Mouse (Mus musculus) hindbrain, postnatal 0 days (tissue): ENCODE results near the gene Topbp1. TPM values are rescaled to one million over a fixed set of nuclear protein-coding genes. Genes with fewer than 3 reads are reported as not detected.
A peak's percentile ranks its signal among the peaks of the same experiment; 100 is the strongest.

Experiments used
- ATAC-seq: fragments of 200-750 bp; cut with Nextera tagmentation; 2 replicates; pipeline ENCODE4 v1.8.0; 2017; ENCODE audit warnings: mild to moderate bottlenecking, moderate TSS enrichment, moderate library complexity
- DNase-seq: peaks from one replicate; pipeline ENCODE4 v3.0.0-alpha.2; 2015; ENCODE audit warnings: low spot score
- H3K27ac ChIP-seq: fragments of 300-500 bp; sonication (generic); 2 replicates; pipeline ENCODE4 v1.5.1; 2014; ENCODE audit warnings: mild to moderate bottlenecking
- H3K27me3 ChIP-seq: fragments of 300-500 bp; sonication (generic); 2 replicates; pipeline ENCODE4 v1.6.1; 2014; ENCODE audit warnings: low read length, mixed read lengths; ENCODE audit not compliant: insufficient read depth
- H3K36me3 ChIP-seq: fragments of 300-500 bp; sonication (generic); 2 replicates; pipeline ENCODE4 v1.6.1; 2014; ENCODE audit warnings: low read length, mixed read lengths; ENCODE audit not compliant: insufficient read depth
- H3K4me1 ChIP-seq: fragments of 300-500 bp; sonication (generic); 2 replicates; pipeline ENCODE4 v1.6.1; 2014; ENCODE audit warnings: antibody characterized with exemption, low read length, mixed read lengths; ENCODE audit not compliant: insufficient read depth
- H3K4me2 ChIP-seq: fragments of 300-500 bp; sonication (generic); 2 replicates; pipeline ENCODE4 v1.6.1; 2014; ENCODE audit warnings: low read depth, mild to moderate bottlenecking, low read length, moderate library complexity, mixed read lengths
- H3K4me3 ChIP-seq: fragments of 300-500 bp; sonication (generic); 2 replicates; pipeline ENCODE4 v1.5.1; 2014; ENCODE audit warnings: low read length
- H3K9ac ChIP-seq: fragments of 300-500 bp; sonication (generic); replicated peaks from 2 replicates; pipeline ENCODE4 v1.6.1; 2014; ENCODE audit warnings: mild to moderate bottlenecking, low read length, moderate library complexity, mixed read lengths
- H3K9me3 ChIP-seq: fragments of 300-500 bp; sonication (generic); 2 replicates; pipeline ENCODE4 v1.6.1; 2016; ENCODE audit warnings: low read length, mixed read lengths
- CTCF ChIP-seq: IDR thresholded peaks from 2 replicates; pipeline ENCODE4 v1.5.1; 2016; ENCODE audit warnings: antibody characterized with exemption, control low read depth, low read depth
- WGBS: fragments of 180-500 bp; shearing (Covaris S2); extraction: QIAGEN DNeasy Blood & Tissue Kit; methylation state at CpG from one replicate; pipeline ENCODE4 v1.1.7; 2014; 5-methylcytosine and 5-hydroxymethylcytosine counted together
- polyA plus RNA-seq: library from polyadenylated mRNA; unstranded; fragments of >200 nt; fragmentation: Nextera tagmentation; extraction: Ambion mirVana; gene quantifications from 2 replicates; pipeline ENCODE4 v1.2.1, GENCODE M21; 2015
- total RNA-seq: library from RNA; depleted of rRNA; stranded (reverse); fragments of >200 nt; gene quantifications from 2 replicates; pipeline ENCODE4 v1.2.3, GENCODE M21; 2014

Gene Topbp1
- total and polyA plus RNA-seq, 2 experiments from 2014 or later = 21.3 to 24.9 TPM

DNA sequence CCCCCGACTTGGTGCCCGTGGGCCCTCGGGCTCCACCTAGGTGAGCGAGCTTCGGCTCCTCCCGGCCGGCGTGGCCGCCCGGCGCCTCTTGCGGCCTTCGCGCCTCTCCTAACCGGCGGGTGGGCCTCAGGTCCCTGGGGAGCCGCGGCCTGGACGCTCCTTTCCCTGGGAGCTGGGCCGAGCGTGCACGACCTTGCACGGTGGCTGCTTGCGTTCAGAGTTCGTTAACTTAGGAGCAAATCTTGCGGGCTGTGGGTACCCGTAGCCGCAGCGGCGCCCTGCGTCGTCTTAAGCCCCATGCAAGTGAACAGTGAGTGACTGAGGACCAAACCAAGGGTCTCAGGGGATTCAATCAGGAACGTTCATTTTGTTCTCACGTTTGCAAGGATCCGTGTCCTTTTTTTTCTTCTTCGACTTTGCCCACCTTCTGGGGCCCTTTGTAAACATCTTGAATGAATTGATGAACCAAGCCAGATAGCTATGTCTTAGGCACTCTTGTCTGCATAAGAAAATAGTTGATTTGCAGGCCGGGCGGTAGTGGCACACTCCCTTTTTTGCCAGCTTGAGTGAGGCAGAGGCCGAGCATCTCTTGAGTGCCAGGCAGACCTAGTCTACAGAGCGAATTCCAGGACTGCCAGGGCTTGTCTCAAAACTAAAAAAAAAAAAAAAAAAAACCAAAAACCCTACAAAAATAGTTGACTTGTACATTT lies 472 bp downstream of the Topbp1 start:
- WGBS = under 1% methylated on average over 38 of the region's 40 CpGs
- ATAC-seq = peak; percentile 80

DNA sequence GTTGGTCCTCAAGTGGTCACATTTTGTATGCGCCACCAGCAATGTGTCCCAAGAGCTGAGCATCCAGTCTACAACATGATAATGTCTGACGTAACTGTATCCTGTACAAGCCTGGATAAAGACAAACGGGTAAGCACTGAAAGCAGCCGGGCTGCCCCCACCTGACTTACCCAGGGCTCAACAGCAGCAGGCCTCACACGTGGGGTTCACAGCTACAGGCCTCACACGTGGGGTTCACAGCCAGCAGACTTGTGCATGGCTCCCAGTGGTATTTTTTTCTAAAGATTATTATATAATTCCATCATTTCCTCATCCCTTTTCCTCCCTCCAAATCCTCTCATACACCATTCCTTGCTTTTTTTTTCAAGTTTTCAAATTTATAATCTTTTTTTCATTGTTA lies 4.8 kb downstream of the Topbp1 start:
- no peaks in the 10 kb centered on the region for H3K27me3 ChIP-seq
- WGBS = 86% methylated on average over 6 of the region's 6 CpGs
- H3K9me3 ChIP-seq = no peaks in the 10 kb centered on the region
- no peak for DNase-seq
- no peak overlapping the region for H3K4me3 ChIP-seq
- H3K4me2 ChIP-seq = no peak overlapping the region
- no peaks in the 10 kb centered on the region for H3K4me1 ChIP-seq
- H3K36me3 ChIP-seq = peaks cover 28% of the 10 kb centered on the region; the same call in 1 of the 2 replicates
- TF ChIP-seq CTCF = no peak
- ATAC-seq = no peak
- H3K27ac ChIP-seq = no peak overlapping the region
- H3K9ac ChIP-seq = no peak overlapping the region

More for the DNA sequence above, 472 bp downstream of the Topbp1 start:
- H3K36me3 ChIP-seq = peaks cover 13% of the 10 kb centered on the region; the same call in 1 of the 2 replicates
- H3K27ac ChIP-seq = peak overlapping the region; percentile 51; the same call in 1 of the 2 replicates
- H3K4me3 ChIP-seq = peak overlapping the region; percentile 91
- DNase-seq = peak; percentile 50
- H3K4me1 ChIP-seq = no peaks in the 10 kb centered on the region
- H3K27me3 ChIP-seq = no peaks in the 10 kb centered on the region
- peak overlapping the region; percentile 71 for H3K9ac ChIP-seq
- TF ChIP-seq CTCF = no peak
- peak overlapping the region; percentile 93 for H3K4me2 ChIP-seq
- no peaks in the 10 kb centered on the region for H3K9me3 ChIP-seq

DNA sequence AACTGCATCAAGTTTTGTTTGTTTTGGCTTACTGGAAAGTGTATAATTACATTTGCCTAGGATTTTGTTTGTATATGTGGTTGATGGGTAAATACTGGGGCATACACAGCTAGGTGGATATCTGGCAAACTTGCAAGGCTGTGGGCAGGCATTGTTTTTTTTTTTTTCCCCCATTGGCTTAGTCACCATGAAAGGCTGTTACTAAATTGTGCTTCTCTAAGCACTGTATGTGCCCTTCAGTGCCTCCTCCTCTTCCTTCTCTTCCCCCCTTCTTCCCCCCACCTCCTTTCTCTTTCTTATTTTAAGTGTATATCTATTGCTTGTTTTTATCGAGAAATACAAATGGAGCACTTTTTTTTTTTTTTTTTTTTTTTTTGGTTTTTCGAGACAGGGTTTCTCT lies 19.7 kb downstream of the Topbp1 start:
- no peak for TF ChIP-seq CTCF
- Histone ChIP-seq H3K4me3 (no peak overlapping the region), H3K9ac (no peak overlapping the region), H3K27ac (no peak overlapping the region), H3K4me1 (no peaks in the 10 kb centered on the region), H3K36me3 (peaks cover 46% of the 10 kb centered on the region), H3K9me3 (no peaks in the 10 kb centered on the region), H3K27me3 (no peaks in the 10 kb centered on the region), H3K4me2 (no peak overlapping the region)
- DNase-seq (no peak), ATAC-seq (no peak)
- WGBS = 100% methylated on average over 1 of the region's 2 CpGs

DNA sequence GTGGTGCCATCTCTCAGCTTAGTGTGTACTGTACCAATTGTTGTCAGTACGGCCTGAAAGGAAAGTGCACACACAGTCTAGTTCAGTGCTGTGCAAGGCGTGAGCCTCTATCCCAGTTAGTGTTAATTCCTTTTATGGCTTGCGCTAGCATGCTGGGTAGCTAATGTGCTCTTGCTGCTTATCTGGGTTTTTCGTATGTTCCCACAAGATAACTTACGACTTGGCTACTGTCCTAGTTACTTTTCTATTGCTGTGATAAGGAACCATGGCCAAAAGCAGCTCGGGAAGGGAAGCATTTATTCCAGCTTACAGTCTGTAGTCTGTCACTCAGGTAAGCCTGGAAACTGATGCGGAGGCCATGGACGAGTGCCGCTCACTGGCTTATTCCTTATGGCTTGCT lies 21.4 kb downstream of the Topbp1 start:
- Histone ChIP-seq H3K9me3 (no peaks in the 10 kb centered on the region), H3K9ac (no peak overlapping the region), H3K4me1 (no peaks in the 10 kb centered on the region), H3K4me3 (no peak overlapping the region), H3K36me3 (peaks cover 42% of the 10 kb centered on the region), H3K4me2 (no peak overlapping the region), H3K27ac (no peak overlapping the region), H3K27me3 (no peaks in the 10 kb centered on the region)
- no peak for DNase-seq
- ATAC-seq = no peak
- 86% methylated on average over 9 of the region's 9 CpGs for WGBS
- no peak for TF ChIP-seq CTCF

DNA sequence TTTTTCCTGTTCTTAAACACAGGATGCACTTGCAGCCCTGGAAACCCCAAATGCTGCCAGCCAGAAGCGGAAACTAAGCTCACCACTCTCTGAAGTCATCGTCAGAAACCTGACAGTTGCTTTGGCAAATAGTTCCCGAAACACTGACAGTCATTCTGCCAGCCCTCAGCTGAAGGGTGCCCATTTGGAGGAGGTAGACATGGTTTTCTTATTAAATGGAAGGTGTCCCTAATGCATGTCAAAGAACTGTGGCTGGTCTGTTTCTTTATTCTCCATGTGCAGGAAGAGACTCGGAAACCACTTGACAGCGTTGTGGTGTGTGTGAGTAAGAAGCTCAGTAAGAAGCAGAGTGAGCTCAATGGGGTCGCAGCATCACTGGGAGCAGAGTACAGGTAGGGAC lies 27.6 kb downstream of the Topbp1 start:
- no peaks in the 10 kb centered on the region for H3K27me3 ChIP-seq
- no peak overlapping the region for H3K4me2 ChIP-seq
- DNase-seq (no peak), ATAC-seq (no peak)
- H3K4me1 ChIP-seq = no peaks in the 10 kb centered on the region
- no peak for TF ChIP-seq CTCF
- H3K9me3 ChIP-seq = no peaks in the 10 kb centered on the region
- H3K9ac ChIP-seq = no peak overlapping the region
- H3K4me3 ChIP-seq = no peak overlapping the region
- H3K27ac ChIP-seq = no peak overlapping the region
- 92% methylated on average over 6 of the region's 6 CpGs for WGBS
- peaks cover 33% of the 10 kb centered on the region for H3K36me3 ChIP-seq

DNA sequence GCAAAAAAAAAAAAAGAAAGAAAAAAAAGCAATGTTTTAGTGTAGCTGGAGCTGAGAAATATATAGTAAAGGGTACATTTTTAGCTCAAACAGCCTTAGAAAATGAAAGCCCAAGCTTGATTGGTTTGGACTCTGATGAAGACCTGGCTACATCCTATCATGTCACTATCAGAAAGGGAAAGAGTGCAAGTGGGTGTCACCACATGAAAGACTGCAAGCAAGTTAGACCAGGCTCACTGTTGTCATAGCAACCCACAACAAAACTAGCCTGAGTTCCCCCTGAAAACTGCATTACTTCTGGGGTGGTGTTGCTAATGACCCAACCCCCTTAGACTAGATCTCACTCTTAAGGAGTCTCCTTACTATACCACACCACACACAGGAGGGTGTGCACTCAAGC lies 31.9 kb downstream of the Topbp1 start:
- Histone ChIP-seq H3K27me3 (no peaks in the 10 kb centered on the region), H3K9me3 (no peaks in the 10 kb centered on the region), H3K27ac (no peak overlapping the region), H3K4me2 (no peak overlapping the region), H3K9ac (no peak overlapping the region), H3K4me1 (no peaks in the 10 kb centered on the region), H3K4me3 (no peak overlapping the region), H3K36me3 (peaks cover 33% of the 10 kb centered on the region)
- no peak for DNase-seq
- ATAC-seq = no peak
- TF ChIP-seq CTCF = no peak

DNA sequence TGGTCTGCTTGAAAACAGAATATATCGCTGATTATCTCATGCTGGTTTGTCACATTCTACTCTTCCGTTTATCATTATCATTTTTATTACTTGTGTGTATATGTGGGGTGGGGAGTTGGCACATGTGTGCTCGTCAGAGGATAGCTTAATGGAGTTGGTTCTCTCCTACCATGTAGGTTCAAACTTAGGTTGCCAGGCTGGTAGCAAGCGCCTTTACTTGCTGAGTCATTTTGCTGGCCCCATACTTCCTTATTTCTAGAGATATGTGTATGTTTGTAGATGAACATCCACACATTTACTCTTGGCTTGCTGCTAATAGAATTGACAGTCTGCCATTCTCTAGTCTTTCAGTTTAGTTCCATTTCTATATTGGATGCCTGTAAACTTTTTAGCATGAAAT lies 42.0 kb downstream of the Topbp1 start:
- Histone ChIP-seq H3K27ac (no peak overlapping the region), H3K27me3 (no peaks in the 10 kb centered on the region), H3K9ac (no peak overlapping the region), H3K4me1 (no peaks in the 10 kb centered on the region), H3K4me3 (no peak overlapping the region), H3K36me3 (peaks cover 15% of the 10 kb centered on the region; the same call in 1 of the 2 replicates), H3K9me3 (no peaks in the 10 kb centered on the region), H3K4me2 (no peak overlapping the region)
- WGBS = 90% methylated on average over 4 of the region's 4 CpGs
- no peak for DNase-seq
- ATAC-seq = no peak
- no peak for TF ChIP-seq CTCF
